Mouse (Mus musculus): Measurements from ENCODE around the gene Slc8a3. TPM values are rescaled to one million over a fixed set of nuclear protein-coding genes. Genes with fewer than 3 reads are reported as not detected.

The Slc8a3 gene
- polyA plus RNA-seq, 1 experiment from 2014 or later = 2.3 TPM

DNA sequence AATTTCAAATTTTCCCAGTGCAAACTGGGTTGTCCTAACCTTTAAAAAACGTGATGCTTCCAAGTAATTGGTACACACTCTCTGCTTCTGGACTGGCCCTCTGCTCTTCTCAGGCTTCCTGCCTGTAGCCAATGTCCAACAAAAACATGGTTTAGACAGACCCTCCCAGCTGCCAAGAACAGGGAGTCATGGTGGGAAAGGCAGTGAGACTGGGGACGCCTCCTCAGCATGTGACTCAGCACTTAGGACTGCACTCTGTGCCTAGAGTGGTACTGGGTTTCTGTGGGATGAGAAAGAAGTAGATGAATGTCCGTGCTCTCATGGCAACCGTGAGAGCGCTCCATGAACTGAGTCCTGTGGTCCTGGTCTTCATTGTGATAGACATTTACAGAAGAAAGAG is 182.1 kb downstream of the Slc8a3 start:
- no peak for ATAC-seq

DNA sequence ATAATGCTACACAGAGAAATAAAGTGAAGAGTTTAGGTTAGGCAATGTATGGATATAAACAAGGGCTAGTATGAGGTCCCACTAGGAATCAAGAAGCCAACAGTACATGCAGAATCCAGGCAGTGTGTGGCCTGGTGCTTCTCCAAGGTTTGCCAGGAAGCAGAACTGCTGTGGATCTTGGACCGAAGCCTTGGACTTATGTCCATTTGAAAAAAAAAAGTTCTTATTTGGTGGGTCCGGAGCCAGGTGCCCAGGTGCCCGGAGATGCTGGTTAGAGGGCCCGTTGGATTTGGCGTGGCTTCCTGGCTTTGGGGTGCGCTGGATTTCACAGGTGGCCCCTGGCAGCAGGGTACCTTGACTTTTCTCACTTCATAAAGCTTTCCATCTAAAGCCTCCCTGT is 185.0 kb downstream of the Slc8a3 start:
- no peak for ATAC-seq
- DNase-seq (ENCODE audit: low spot score) = no peak
- no peak overlapping the region for H3K27ac ChIP-seq (ENCODE audit: low read depth, low read length)
- no peak overlapping the region for H3K9ac ChIP-seq (ENCODE audit: low read length)
- H3K4me2 ChIP-seq (ENCODE audit: low read length) = no peak overlapping the region
- no peaks in the 10 kb centered on the region for H3K36me3 ChIP-seq (ENCODE audit: control insufficient read depth, insufficient read depth, low read length)
- H3K4me3 ChIP-seq (ENCODE audit: low read depth, low read length) = no peak overlapping the region
- H3K9me3 ChIP-seq (replicated peaks; ENCODE audit: control insufficient read depth, low read length) = no peaks in the 10 kb centered on the region
- no peaks in the 10 kb centered on the region for H3K27me3 ChIP-seq (replicated peaks; ENCODE audit: control insufficient read depth, insufficient read depth, low read length)
- 95% methylated on average over 6 of the region's 6 CpGs for WGBS
- no peaks in the 10 kb centered on the region; the same call in 1 of the 2 replicates for H3K4me1 ChIP-seq (ENCODE audit: control insufficient read depth, insufficient read depth, low read length)

More for the DNA sequence above, 182.1 kb downstream of the Slc8a3 start:
- no peak for DNase-seq (ENCODE audit: low spot score)
- Histone ChIP-seq H3K9ac (ENCODE audit: low read length) (no peak overlapping the region), H3K4me2 (ENCODE audit: low read length) (no peak overlapping the region), H3K27me3 (replicated peaks; ENCODE audit: control insufficient read depth, insufficient read depth, low read length) (no peaks in the 10 kb centered on the region), H3K27ac (ENCODE audit: low read depth, low read length) (no peak overlapping the region), H3K4me1 (ENCODE audit: control insufficient read depth, insufficient read depth, low read length) (no peaks in the 10 kb centered on the region; the same call in 1 of the 2 replicates), H3K4me3 (ENCODE audit: low read depth, low read length) (no peak overlapping the region), H3K36me3 (ENCODE audit: control insufficient read depth, insufficient read depth, low read length) (no peaks in the 10 kb centered on the region), H3K9me3 (replicated peaks; ENCODE audit: control insufficient read depth, low read length) (no peaks in the 10 kb centered on the region)
- 83% methylated on average over 5 of the region's 5 CpGs for WGBS

Small RNAs within 50 kb of the gene (microRNA-seq; reads per million reads assigned to microRNA genes)
- 2.8 reads per million, percentile 16 among the genes with 10 or more reads in this experiment for gene Mir3067

Other genes starting within 250 kb of the Slc8a3 start
- gene Gm4787, start 46.3 kb upstream of the Slc8a3 start, polyA plus RNA-seq (2014; fragmentation: Nextera tagmentation; extraction: Ambion mirVana) = 0.14 and 0.20 TPM in 2 replicates
- 0.22 and 0.39 TPM in 2 replicates for gene Adam4, start 88.8 kb upstream of the Slc8a3 start, polyA plus RNA-seq (2014; fragmentation: Nextera tagmentation; extraction: Ambion mirVana)
- gene Cox16, start 151.9 kb upstream of the Slc8a3 start, polyA plus RNA-seq (2014; fragmentation: Nextera tagmentation; extraction: Ambion mirVana) = 120 and 134 TPM in 2 replicates
- 38.5 and 40.3 TPM in 2 replicates for gene Gm20498, start 199.7 kb upstream of the Slc8a3 start, polyA plus RNA-seq (2014; fragmentation: Nextera tagmentation; extraction: Ambion mirVana)
- 23.8 and 25.1 TPM in 2 replicates for gene Synj2bp, start 199.7 kb upstream of the Slc8a3 start, polyA plus RNA-seq (2014; fragmentation: Nextera tagmentation; extraction: Ambion mirVana)
- 0.24 and 0.31 TPM in 2 replicates for gene Adam21, start 235.3 kb upstream of the Slc8a3 start, polyA plus RNA-seq (2014; fragmentation: Nextera tagmentation; extraction: Ambion mirVana)